Mouse (Mus musculus): ENCODE data around the gene Krtap1-5. TPM values are rescaled to one million over a fixed set of nuclear protein-coding genes. Genes with fewer than 3 reads are reported as not detected.
A peak's percentile ranks its signal among the peaks of the same experiment; 100 is the strongest.

Krtap1-5 gene
- polyA plus RNA-seq, 1 experiment from 2014 or later, result not detected

- 83% methylated on average over 6 of the region's 6 CpGs for WGBS
- no peak for DNase-seq (ENCODE audit: low spot score)
- Histone ChIP-seq H3K4me3 (ENCODE audit: low read depth, low read length) (no peak within 1 kb of the TSS), H3K27ac (replicated peaks; ENCODE audit: low read depth, low read length) (no peak within 1 kb of the TSS), H3K4me1 (ENCODE audit: control insufficient read depth, insufficient read depth, low read length) (no peaks in the 10 kb centered on the region), H3K9ac (ENCODE audit: low read length) (no peak within 1 kb of the TSS), H3K4me2 (ENCODE audit: low read depth, severe bottlenecking) (no peak within 1 kb of the TSS), H3K27me3 (ENCODE audit: control insufficient read depth, insufficient read depth, low read length) (no peaks in the 10 kb centered on the region), H3K36me3 (ENCODE audit: control insufficient read depth, insufficient read depth, low read length) (no peaks in the 10 kb centered on the region), H3K9me3 (ENCODE audit: control insufficient read depth, low read length) (no peaks in the 10 kb centered on the region)
- no peak for ATAC-seq (ENCODE audit: insufficient number of reproducible peaks, low FRiP score, low TSS enrichment, low read depth)
Measured at GRCm38 (mm10) chr11:99590981-99591380, 10.2 kb upstream of the Krtap1-5 start, which contains the start of gene Krtap1-3. Gene Krtap1-3, minus strand, starts transcription at chr11:99591339.

GRCm38 (mm10) chr11:99585096-99585495 is 4.3 kb upstream of the Krtap1-5 start:
- Histone ChIP-seq H3K4me1 (ENCODE audit: control insufficient read depth, insufficient read depth, low read length) (no peaks in the 10 kb centered on the region), H3K36me3 (ENCODE audit: control insufficient read depth, insufficient read depth, low read length) (no peaks in the 10 kb centered on the region)
- no peak for DNase-seq (ENCODE audit: low spot score)

GRCm38 (mm10) chr11:99583245-99583704 is 2.5 kb upstream of the Krtap1-5 start, which contains the start of gene Krtap1-4:
Gene Krtap1-4, minus strand, starts transcription at chr11:99583654.
- Histone ChIP-seq H3K27me3 (ENCODE audit: control insufficient read depth, insufficient read depth, low read length) (no peaks in the 10 kb centered on the region), H3K4me2 (ENCODE audit: low read depth, severe bottlenecking) (no peak within 1 kb of the TSS), H3K4me3 (ENCODE audit: low read depth, low read length) (no peak within 1 kb of the TSS), H3K9me3 (ENCODE audit: control insufficient read depth, low read length) (no peaks in the 10 kb centered on the region), H3K9ac (ENCODE audit: low read length) (no peak within 1 kb of the TSS), H3K4me1 (ENCODE audit: control insufficient read depth, insufficient read depth, low read length) (no peaks in the 10 kb centered on the region), H3K27ac (replicated peaks; ENCODE audit: low read depth, low read length) (no peak within 1 kb of the TSS), H3K36me3 (ENCODE audit: control insufficient read depth, insufficient read depth, low read length) (no peaks in the 10 kb centered on the region)
- WGBS, result 65% methylated on average over 5 of the region's 5 CpGs
- peak; percentile 20 for DNase-seq (ENCODE audit: low spot score)
- no peak for ATAC-seq (ENCODE audit: insufficient number of reproducible peaks, low FRiP score, low TSS enrichment, low read depth)

More at GRCm38 (mm10) chr11:99585096-99585495, 4.3 kb upstream of the Krtap1-5 start:
- Histone ChIP-seq H3K27me3 (ENCODE audit: control insufficient read depth, insufficient read depth, low read length) (no peaks in the 10 kb centered on the region), H3K27ac (replicated peaks; ENCODE audit: low read depth, low read length) (no peak overlapping the region), H3K4me3 (ENCODE audit: low read depth, low read length) (no peak overlapping the region), H3K9me3 (ENCODE audit: control insufficient read depth, low read length) (no peaks in the 10 kb centered on the region), H3K9ac (ENCODE audit: low read length) (no peak overlapping the region), H3K4me2 (ENCODE audit: low read depth, severe bottlenecking) (no peak overlapping the region)
- no peak for ATAC-seq (ENCODE audit: insufficient number of reproducible peaks, low FRiP score, low TSS enrichment, low read depth)
- 89% methylated on average over 7 of the region's 7 CpGs for WGBS

DNA sequence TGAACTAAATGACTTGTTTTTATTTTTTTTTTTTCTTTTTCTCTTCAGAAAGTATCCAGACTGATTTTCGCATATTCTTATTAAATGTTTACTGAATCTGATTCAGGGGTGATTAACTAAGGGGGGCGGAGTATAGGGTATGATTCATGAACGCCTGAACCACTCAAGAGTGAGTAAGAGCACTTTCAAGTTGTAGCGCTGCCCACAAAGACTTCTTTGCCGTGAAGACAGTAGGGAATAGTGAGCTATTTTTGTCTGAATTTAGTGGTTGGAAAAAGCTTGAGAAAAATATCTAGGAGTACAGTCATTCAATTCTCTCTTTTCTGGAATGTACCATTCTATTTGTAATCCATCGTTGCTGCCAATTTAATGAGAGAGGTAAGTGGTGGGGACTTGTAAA is 748 bp upstream of the Krtap1-5 start:
- Histone ChIP-seq H3K36me3 (ENCODE audit: control insufficient read depth, insufficient read depth, low read length) (no peaks in the 10 kb centered on the region), H3K9me3 (ENCODE audit: control insufficient read depth, low read length) (no peaks in the 10 kb centered on the region), H3K9ac (ENCODE audit: low read length) (no peak overlapping the region), H3K4me1 (ENCODE audit: control insufficient read depth, insufficient read depth, low read length) (no peaks in the 10 kb centered on the region), H3K27me3 (ENCODE audit: control insufficient read depth, insufficient read depth, low read length) (no peaks in the 10 kb centered on the region), H3K4me2 (ENCODE audit: low read depth, severe bottlenecking) (no peak overlapping the region), H3K27ac (replicated peaks; ENCODE audit: low read depth, low read length) (no peak overlapping the region), H3K4me3 (ENCODE audit: low read depth, low read length) (no peak overlapping the region)
- 89% methylated on average over 6 of the region's 6 CpGs for WGBS
- ATAC-seq (ENCODE audit: insufficient number of reproducible peaks, low FRiP score, low TSS enrichment, low read depth) (no peak), DNase-seq (ENCODE audit: low spot score) (no peak)

DNA sequence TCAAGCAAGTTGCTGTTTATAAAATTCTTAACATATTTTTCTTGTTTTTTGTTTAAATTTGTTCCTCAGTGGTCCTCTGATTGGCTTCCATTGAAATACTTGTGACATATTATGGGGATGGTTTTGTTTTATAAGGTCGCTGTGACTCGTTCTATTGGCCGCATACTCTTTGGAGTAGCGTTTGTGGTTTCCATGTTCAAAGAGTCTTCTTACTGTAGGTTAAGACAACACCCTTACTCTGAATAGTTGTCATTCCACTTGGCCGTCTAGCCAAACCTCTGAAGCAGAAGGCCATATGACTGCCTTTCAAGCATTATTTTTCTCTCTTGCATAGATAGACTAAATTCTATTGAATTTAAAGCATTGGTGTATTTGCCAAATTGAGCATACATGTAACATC is 235 bp upstream of the Krtap1-5 start:
- Histone ChIP-seq H3K9me3 (ENCODE audit: control insufficient read depth, low read length) (no peaks in the 10 kb centered on the region), H3K9ac (ENCODE audit: low read length) (no peak overlapping the region), H3K4me3 (ENCODE audit: low read depth, low read length) (no peak overlapping the region), H3K27ac (replicated peaks; ENCODE audit: low read depth, low read length) (no peak overlapping the region), H3K36me3 (ENCODE audit: control insufficient read depth, insufficient read depth, low read length) (no peaks in the 10 kb centered on the region), H3K4me2 (ENCODE audit: low read depth, severe bottlenecking) (no peak overlapping the region), H3K27me3 (ENCODE audit: control insufficient read depth, insufficient read depth, low read length) (no peaks in the 10 kb centered on the region), H3K4me1 (ENCODE audit: control insufficient read depth, insufficient read depth, low read length) (no peaks in the 10 kb centered on the region)
- 94% methylated on average over 5 of the region's 5 CpGs for WGBS
- ATAC-seq (ENCODE audit: insufficient number of reproducible peaks, low FRiP score, low TSS enrichment, low read depth) (no peak), DNase-seq (ENCODE audit: low spot score) (no peak)

DNA sequence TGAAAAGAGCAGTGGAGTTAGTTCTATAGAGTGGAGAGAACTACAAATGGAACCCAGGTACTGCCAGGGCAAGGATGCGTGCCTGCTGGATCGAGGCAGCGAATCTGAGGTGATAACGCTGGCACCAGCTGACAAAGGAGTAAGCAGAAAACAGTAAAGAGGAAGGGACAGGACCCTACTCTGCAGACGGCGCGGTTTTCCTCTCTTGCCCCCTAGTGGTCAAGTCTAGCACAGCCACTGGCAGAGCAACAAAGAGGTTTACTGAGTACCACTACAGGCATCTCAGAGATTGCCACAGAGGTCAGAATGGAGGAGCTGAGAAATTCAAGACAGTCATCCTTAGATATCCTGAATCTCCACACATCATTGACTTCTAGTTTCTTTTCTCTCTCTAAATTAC is 6.7 kb downstream of the Krtap1-5 start:
- Histone ChIP-seq H3K4me3 (ENCODE audit: low read depth, low read length) (no peak overlapping the region), H3K9ac (ENCODE audit: low read length) (no peak overlapping the region)
- peak; percentile 62; the same call in 1 of the 2 replicates for ATAC-seq (ENCODE audit: insufficient number of reproducible peaks, low FRiP score, low TSS enrichment, low read depth)

GRCm38 (mm10) chr11:99573164-99573563 is 7.7 kb downstream of the Krtap1-5 start:
- Histone ChIP-seq H3K9me3 (ENCODE audit: control insufficient read depth, low read length) (no peaks in the 10 kb centered on the region), H3K4me3 (ENCODE audit: low read depth, low read length) (no peak overlapping the region), H3K4me2 (ENCODE audit: low read depth, severe bottlenecking) (no peak overlapping the region), H3K27me3 (ENCODE audit: control insufficient read depth, insufficient read depth, low read length) (no peaks in the 10 kb centered on the region), H3K9ac (ENCODE audit: low read length) (no peak overlapping the region), H3K27ac (replicated peaks; ENCODE audit: low read depth, low read length) (no peak overlapping the region), H3K4me1 (ENCODE audit: control insufficient read depth, insufficient read depth, low read length) (no peaks in the 10 kb centered on the region), H3K36me3 (ENCODE audit: control insufficient read depth, insufficient read depth, low read length) (no peaks in the 10 kb centered on the region)
- 74% methylated on average over 4 of the region's 4 CpGs for WGBS
- no peak for ATAC-seq (ENCODE audit: insufficient number of reproducible peaks, low FRiP score, low TSS enrichment, low read depth)
- no peak for DNase-seq (ENCODE audit: low spot score)

More for the DNA sequence above, 6.7 kb downstream of the Krtap1-5 start:
- Histone ChIP-seq H3K36me3 (ENCODE audit: control insufficient read depth, insufficient read depth, low read length) (no peaks in the 10 kb centered on the region), H3K4me1 (ENCODE audit: control insufficient read depth, insufficient read depth, low read length) (no peaks in the 10 kb centered on the region), H3K27ac (replicated peaks; ENCODE audit: low read depth, low read length) (no peak overlapping the region), H3K4me2 (ENCODE audit: low read depth, severe bottlenecking) (peak overlapping the region; percentile 33; the same call in 1 of the 2 replicates), H3K9me3 (ENCODE audit: control insufficient read depth, low read length) (no peaks in the 10 kb centered on the region), H3K27me3 (ENCODE audit: control insufficient read depth, insufficient read depth, low read length) (no peaks in the 10 kb centered on the region)
- peak; percentile 90 for DNase-seq (ENCODE audit: low spot score)
- 6% methylated on average over 7 of the region's 7 CpGs for WGBS

- WGBS, result 73% methylated on average over 7 of the region's 7 CpGs
- ATAC-seq (ENCODE audit: insufficient number of reproducible peaks, low FRiP score, low TSS enrichment, low read depth) (no peak), DNase-seq (ENCODE audit: low spot score) (no peak)
Measured at GRCm38 (mm10) chr11:99566530-99566929, 14.3 kb downstream of the Krtap1-5 start, which contains the start of gene Krtap3-1. Gene Krtap3-1, minus strand, starts transcription at chr11:99566630.

GRCm38 (mm10) chr11:99562580-99562979 is 18.2 kb downstream of the Krtap1-5 start:
- WGBS, result 81% methylated on average over 6 of the region's 6 CpGs
- Histone ChIP-seq H3K9ac (ENCODE audit: low read length) (no peak overlapping the region), H3K27ac (replicated peaks; ENCODE audit: low read depth, low read length) (no peak overlapping the region), H3K27me3 (ENCODE audit: control insufficient read depth, insufficient read depth, low read length) (no peaks in the 10 kb centered on the region), H3K4me3 (ENCODE audit: low read depth, low read length) (no peak overlapping the region), H3K4me2 (ENCODE audit: low read depth, severe bottlenecking) (no peak overlapping the region), H3K4me1 (ENCODE audit: control insufficient read depth, insufficient read depth, low read length) (no peaks in the 10 kb centered on the region), H3K36me3 (ENCODE audit: control insufficient read depth, insufficient read depth, low read length) (no peaks in the 10 kb centered on the region), H3K9me3 (ENCODE audit: control insufficient read depth, low read length) (no peaks in the 10 kb centered on the region)
- no peak for DNase-seq (ENCODE audit: low spot score)
- no peak for ATAC-seq (ENCODE audit: insufficient number of reproducible peaks, low FRiP score, low TSS enrichment, low read depth)

More at GRCm38 (mm10) chr11:99566530-99566929, 14.3 kb downstream of the Krtap1-5 start, which contains the start of gene Krtap3-1:
- no peaks in the 10 kb centered on the region for H3K4me1 ChIP-seq (ENCODE audit: control insufficient read depth, insufficient read depth, low read length)
- no peak within 1 kb of the TSS for H3K4me3 ChIP-seq (ENCODE audit: low read depth, low read length)
- no peak within 1 kb of the TSS for H3K4me2 ChIP-seq (ENCODE audit: low read depth, severe bottlenecking)
- H3K9me3 ChIP-seq (ENCODE audit: control insufficient read depth, low read length), result no peaks in the 10 kb centered on the region
- H3K27me3 ChIP-seq (ENCODE audit: control insufficient read depth, insufficient read depth, low read length), result no peaks in the 10 kb centered on the region
- no peaks in the 10 kb centered on the region for H3K36me3 ChIP-seq (ENCODE audit: control insufficient read depth, insufficient read depth, low read length)
- H3K27ac ChIP-seq (replicated peaks; ENCODE audit: low read depth, low read length), result no peak within 1 kb of the TSS
- no peak within 1 kb of the TSS for H3K9ac ChIP-seq (ENCODE audit: low read length)

Data from limb, embryonic 11.5 days (tissue).